Mouse (Mus musculus) limb, embryonic 10.5 days (tissue): ENCODE measurements around the gene Morc2a. TPM values are rescaled to one million over a fixed set of nuclear protein-coding genes. Genes with fewer than 3 reads are reported as not detected.

ENCODE experiments used
- DNase-seq: peaks from one replicate; pipeline ENCODE4 v3.0.0-alpha.2; 2017; ENCODE audit warnings: low spot score
- H3K27ac ChIP-seq: fragments of 300-500 bp; sonication (generic); 2 replicates; pipeline ENCODE4 v1.5.1; 2016; ENCODE audit warnings: mild to moderate bottlenecking
- H3K27me3 ChIP-seq: fragments of 300-500 bp; sonication (generic); 2 replicates; pipeline ENCODE4 v1.6.1; 2016; ENCODE audit warnings: low read depth, mild to moderate bottlenecking; ENCODE audit not compliant: poor library complexity, severe bottlenecking
- H3K36me3 ChIP-seq: fragments of 300-500 bp; sonication (generic); 2 replicates; pipeline ENCODE4 v1.6.1; 2016; ENCODE audit warnings: mild to moderate bottlenecking, moderate library complexity
- H3K4me1 ChIP-seq: fragments of 300-500 bp; sonication (generic); 2 replicates; pipeline ENCODE4 v1.6.1; 2016
- H3K4me3 ChIP-seq: fragments of 300-500 bp; sonication (generic); 2 replicates; pipeline ENCODE4 v1.5.1; 2016; ENCODE audit warnings: mild to moderate bottlenecking, moderate library complexity
- H3K9me3 ChIP-seq: fragments of 300-500 bp; sonication (generic); replicated peaks from 2 replicates; pipeline ENCODE4 v1.6.1; 2016; ENCODE audit warnings: mild to moderate bottlenecking
- WGBS: fragments of 180-500 bp; shearing (Covaris S2); methylation state at CpG from one replicate; pipeline ENCODE4 v1.1.7; 2016; 5-methylcytosine and 5-hydroxymethylcytosine counted together
- polyA plus RNA-seq: library from polyadenylated mRNA; unstranded; fragments of >200 nt; fragmentation: Nextera tagmentation; extraction: Ambion mirVana; gene quantifications from 2 replicates; pipeline ENCODE4 v1.2.1, GENCODE M21; 2016

Gene Morc2a
- polyA plus RNA-seq, 1 experiment from 2014 or later, result 41.8 TPM

GRCm38 (mm10) chr11:3724726-3725125 lies 75.7 kb downstream of the Morc2a start:
- no peak for DNase-seq
- WGBS, result 71% methylated on average over 5 of the region's 5 CpGs
- H3K36me3 ChIP-seq, result no peaks in the 10 kb centered on the region
- no peaks in the 10 kb centered on the region for H3K27me3 ChIP-seq
- H3K27ac ChIP-seq, result no peak overlapping the region
- peaks cover 5% of the 10 kb centered on the region; the same call in 1 of the 2 replicates for H3K4me1 ChIP-seq
- no peak overlapping the region for H3K4me3 ChIP-seq
- no peaks in the 10 kb centered on the region for H3K9me3 ChIP-seq

- no peaks in the 10 kb centered on the region for H3K36me3 ChIP-seq
- H3K4me3 ChIP-seq, result no peak overlapping the region
- H3K27ac ChIP-seq, result no peak overlapping the region
- H3K9me3 ChIP-seq, result no peaks in the 10 kb centered on the region
- peaks cover 5% of the 10 kb centered on the region; the same call in 1 of the 2 replicates for H3K4me1 ChIP-seq
- 61% methylated on average over 10 of the region's 10 CpGs for WGBS
- H3K27me3 ChIP-seq, result no peaks in the 10 kb centered on the region
- DNase-seq, result no peak
Observed at GRCm38 (mm10) chr11:3725331-3726054, 76.5 kb downstream of the Morc2a start.

GRCm38 (mm10) chr11:3727438-3728105 lies 78.6 kb downstream of the Morc2a start:
- H3K27me3 ChIP-seq, result no peaks in the 10 kb centered on the region
- H3K27ac ChIP-seq, result no peak overlapping the region
- no peaks in the 10 kb centered on the region for H3K36me3 ChIP-seq
- no peaks in the 10 kb centered on the region for H3K4me1 ChIP-seq
- H3K4me3 ChIP-seq, result no peak overlapping the region
- no peaks in the 10 kb centered on the region for H3K9me3 ChIP-seq
- no peak for DNase-seq
- WGBS, result 75% methylated on average over 9 of the region's 9 CpGs

- Histone ChIP-seq H3K36me3 (no peaks in the 10 kb centered on the region), H3K4me3 (no peak overlapping the region), H3K27me3 (no peaks in the 10 kb centered on the region), H3K9me3 (no peaks in the 10 kb centered on the region), H3K27ac (no peak overlapping the region), H3K4me1 (no peaks in the 10 kb centered on the region)
- WGBS, result 87% methylated on average over 4 of the region's 4 CpGs
- no peak for DNase-seq
Observed at GRCm38 (mm10) chr11:3731469-3731868, 82.5 kb downstream of the Morc2a start.

- no peaks in the 10 kb centered on the region for H3K27me3 ChIP-seq
- no peak for DNase-seq
- H3K9me3 ChIP-seq, result no peaks in the 10 kb centered on the region
- H3K4me1 ChIP-seq, result no peaks in the 10 kb centered on the region
- H3K4me3 ChIP-seq, result no peak overlapping the region
- H3K27ac ChIP-seq, result no peak overlapping the region
- no peaks in the 10 kb centered on the region for H3K36me3 ChIP-seq
- 83% methylated on average over 14 of the region's 14 CpGs for WGBS
Observed at GRCm38 (mm10) chr11:3733933-3734636, 85.1 kb downstream of the Morc2a start.

- DNase-seq, result no peak
- Histone ChIP-seq H3K27ac (no peak overlapping the region), H3K9me3 (no peaks in the 10 kb centered on the region), H3K4me1 (no peaks in the 10 kb centered on the region), H3K36me3 (no peaks in the 10 kb centered on the region), H3K4me3 (no peak overlapping the region), H3K27me3 (no peaks in the 10 kb centered on the region)
- 76% methylated on average over 11 of the region's 11 CpGs for WGBS
Observed at GRCm38 (mm10) chr11:3735715-3736114, 86.7 kb downstream of the Morc2a start.

- H3K4me3 ChIP-seq, result no peak overlapping the region
Observed at GRCm38 (mm10) chr11:3738778-3739177, 89.8 kb downstream of the Morc2a start.

More at GRCm38 (mm10) chr11:3738778-3739177, 89.8 kb downstream of the Morc2a start:
- WGBS, result 80% methylated on average over 2 of the region's 2 CpGs
- Histone ChIP-seq H3K9me3 (no peaks in the 10 kb centered on the region), H3K36me3 (no peaks in the 10 kb centered on the region), H3K27me3 (no peaks in the 10 kb centered on the region), H3K4me1 (no peaks in the 10 kb centered on the region), H3K27ac (no peak overlapping the region)
- DNase-seq, result no peak

Other genes starting within 250 kb of the Morc2a start
- 45.2 and 54.6 TPM in 2 replicates for gene Limk2, start 240.0 kb upstream of the Morc2a start, polyA plus RNA-seq
- gene Rnf185, start 196.8 kb upstream of the Morc2a start, polyA plus RNA-seq, result 37.7 and 47.1 TPM in 2 replicates
- gene Pla2g3, start 160.9 kb upstream of the Morc2a start, polyA plus RNA-seq, result 1.2 and 1.5 TPM in 2 replicates
- 0.06 and 0.09 TPM in 2 replicates for gene Inpp5j, start 144.4 kb upstream of the Morc2a start, polyA plus RNA-seq
- gene Selenom, start 134.5 kb upstream of the Morc2a start, polyA plus RNA-seq, result 24.4 and 35.0 TPM in 2 replicates
- 43.0 and 52.8 TPM in 2 replicates for gene Smtn, start 108.6 kb upstream of the Morc2a start, polyA plus RNA-seq
- gene Osbp2, start 214.7 kb downstream of the Morc2a start, polyA plus RNA-seq, result 0.23 and 0.34 TPM in 2 replicates
- 0.67 and 0.70 TPM in 2 replicates for gene 4921536K21Rik, start 245.9 kb downstream of the Morc2a start, polyA plus RNA-seq
- gene Dusp18, start 246.0 kb downstream of the Morc2a start, polyA plus RNA-seq, result 12.9 and 17.0 TPM in 2 replicates